Mouse (Mus musculus) hindbrain, postnatal 0 days (tissue): ENCODE measurements at regions not wholly inside any gene's neighbourhood (a gene's known extent, or its start where the extent isn't known, plus 50 kb on each side); places are given as distances from the start of the nearest gene placed in this dataset.
"Not testable (repeated sequence)": the region's sequence is repeated elsewhere in the genome, so short reads cannot be mapped to it uniquely, and the experiment has no call there.

Experiments used
- ATAC-seq: fragments of 200-750 bp; cut with Nextera tagmentation; 2 replicates; pipeline ENCODE4 v1.8.0; 2017; ENCODE audit warnings: mild to moderate bottlenecking, moderate TSS enrichment, moderate library complexity
- DNase-seq: peaks from one replicate; pipeline ENCODE4 v3.0.0-alpha.2; 2015; ENCODE audit warnings: low spot score
- H3K27ac ChIP-seq: fragments of 300-500 bp; sonication (generic); 2 replicates; pipeline ENCODE4 v1.5.1; 2014; ENCODE audit warnings: mild to moderate bottlenecking
- H3K27me3 ChIP-seq: fragments of 300-500 bp; sonication (generic); 2 replicates; pipeline ENCODE4 v1.6.1; 2014; ENCODE audit warnings: low read length, mixed read lengths; ENCODE audit not compliant: insufficient read depth
- H3K36me3 ChIP-seq: fragments of 300-500 bp; sonication (generic); 2 replicates; pipeline ENCODE4 v1.6.1; 2014; ENCODE audit warnings: low read length, mixed read lengths; ENCODE audit not compliant: insufficient read depth
- H3K4me1 ChIP-seq: fragments of 300-500 bp; sonication (generic); 2 replicates; pipeline ENCODE4 v1.6.1; 2014; ENCODE audit warnings: antibody characterized with exemption, low read length, mixed read lengths; ENCODE audit not compliant: insufficient read depth
- H3K4me2 ChIP-seq: fragments of 300-500 bp; sonication (generic); 2 replicates; pipeline ENCODE4 v1.6.1; 2014; ENCODE audit warnings: low read depth, mild to moderate bottlenecking, low read length, moderate library complexity, mixed read lengths
- H3K4me3 ChIP-seq: fragments of 300-500 bp; sonication (generic); 2 replicates; pipeline ENCODE4 v1.5.1; 2014; ENCODE audit warnings: low read length
- H3K9ac ChIP-seq: fragments of 300-500 bp; sonication (generic); replicated peaks from 2 replicates; pipeline ENCODE4 v1.6.1; 2014; ENCODE audit warnings: mild to moderate bottlenecking, low read length, moderate library complexity, mixed read lengths
- H3K9me3 ChIP-seq: fragments of 300-500 bp; sonication (generic); 2 replicates; pipeline ENCODE4 v1.6.1; 2016; ENCODE audit warnings: low read length, mixed read lengths
- CTCF ChIP-seq: IDR thresholded peaks from 2 replicates; pipeline ENCODE4 v1.5.1; 2016; ENCODE audit warnings: antibody characterized with exemption, control low read depth, low read depth
- WGBS: fragments of 180-500 bp; shearing (Covaris S2); extraction: QIAGEN DNeasy Blood & Tissue Kit; methylation state at CpG from one replicate; pipeline ENCODE4 v1.1.7; 2014; 5-methylcytosine and 5-hydroxymethylcytosine counted together

GRCm38 (mm10) chr1:157038111-157039008 is 70.1 kb downstream of the Tex35 start:
- H3K9ac ChIP-seq = no peak overlapping the region
- no peaks in the 10 kb centered on the region for H3K27me3 ChIP-seq
- no peak for TF ChIP-seq CTCF
- H3K27ac ChIP-seq = peak overlapping the region; percentile 48
- H3K36me3 ChIP-seq = no peaks in the 10 kb centered on the region
- H3K9me3 ChIP-seq = no peaks in the 10 kb centered on the region
- H3K4me2 ChIP-seq = peak overlapping the region; percentile 28; the same call in 1 of the 2 replicates
- DNase-seq (no peak), ATAC-seq (no peak)
- H3K4me1 ChIP-seq = peaks cover 16% of the 10 kb centered on the region
- H3K4me3 ChIP-seq = no peak overlapping the region
- 51% methylated on average over 14 of the region's 14 CpGs for WGBS

- Histone ChIP-seq H3K27me3 (no peaks in the 10 kb centered on the region), H3K9ac (no peak overlapping the region), H3K36me3 (no peaks in the 10 kb centered on the region), H3K4me1 (peaks cover 16% of the 10 kb centered on the region), H3K9me3 (no peaks in the 10 kb centered on the region), H3K4me2 (no peak overlapping the region), H3K4me3 (no peak overlapping the region), H3K27ac (no peak overlapping the region)
- ATAC-seq (no peak), DNase-seq (no peak)
- no peak for TF ChIP-seq CTCF
- WGBS = 85% methylated on average over 10 of the region's 10 CpGs
Observed at GRCm38 (mm10) chr1:157037246-157037991, 71.1 kb downstream of the Tex35 start.

- no peaks in the 10 kb centered on the region for H3K9me3 ChIP-seq
- DNase-seq (peak; percentile 50), ATAC-seq (no peak; the same call in 1 of the 2 replicates)
- no peaks in the 10 kb centered on the region for H3K27me3 ChIP-seq
- 21% methylated on average over 4 of the region's 4 CpGs for WGBS
- peaks cover 16% of the 10 kb centered on the region for H3K4me1 ChIP-seq
- H3K36me3 ChIP-seq = no peaks in the 10 kb centered on the region
- H3K9ac ChIP-seq = no peak overlapping the region
- no peak overlapping the region for H3K4me2 ChIP-seq
- no peak overlapping the region for H3K4me3 ChIP-seq
- no peak for TF ChIP-seq CTCF
- no peak overlapping the region for H3K27ac ChIP-seq
Observed at GRCm38 (mm10) chr1:157036779-157037178, 71.7 kb downstream of the Tex35 start.

- not testable (repeated sequence) for H3K27me3 ChIP-seq, DNase-seq, ATAC-seq, H3K27ac ChIP-seq, H3K9ac ChIP-seq, H3K9me3 ChIP-seq, H3K4me2 ChIP-seq, H3K4me3 ChIP-seq, H3K36me3 ChIP-seq
- peaks cover 14% of the 10 kb centered on the region for H3K4me1 ChIP-seq
- 95% methylated on average over 8 of the region's 8 CpGs for WGBS
Observed at GRCm38 (mm10) chr1:157035221-157035620, 73.3 kb downstream of the Tex35 start.

GRCm38 (mm10) chr1:157028682-157029081 is 79.8 kb downstream of the Tex35 start:
- Histone ChIP-seq H3K4me1 (no peaks in the 10 kb centered on the region), H3K4me3 (no peak overlapping the region), H3K9ac (no peak overlapping the region), H3K27me3 (no peaks in the 10 kb centered on the region), H3K36me3 (no peaks in the 10 kb centered on the region), H3K27ac (no peak overlapping the region), H3K9me3 (no peaks in the 10 kb centered on the region), H3K4me2 (no peak overlapping the region)
- 87% methylated on average over 3 of the region's 3 CpGs for WGBS
- TF ChIP-seq CTCF = no peak
- no peak for DNase-seq
- no peak for ATAC-seq

- Histone ChIP-seq H3K4me2 (no peak overlapping the region), H3K27me3 (no peaks in the 10 kb centered on the region), H3K27ac (no peak overlapping the region), H3K4me3 (no peak overlapping the region), H3K9ac (no peak overlapping the region), H3K36me3 (no peaks in the 10 kb centered on the region), H3K4me1 (no peaks in the 10 kb centered on the region), H3K9me3 (no peaks in the 10 kb centered on the region)
- no peak for ATAC-seq
- DNase-seq = no peak
- 74% methylated on average over 7 of the region's 7 CpGs for WGBS
- no peak for TF ChIP-seq CTCF
Observed at GRCm38 (mm10) chr1:157027681-157028080, 80.8 kb downstream of the Tex35 start.

- TF ChIP-seq CTCF = no peak
- Histone ChIP-seq H3K36me3 (no peaks in the 10 kb centered on the region), H3K9ac (no peak overlapping the region), H3K9me3 (no peaks in the 10 kb centered on the region), H3K27ac (no peak overlapping the region), H3K4me2 (no peak overlapping the region), H3K27me3 (no peaks in the 10 kb centered on the region), H3K4me1 (no peaks in the 10 kb centered on the region), H3K4me3 (no peak overlapping the region)
- ATAC-seq = no peak
- DNase-seq = no peak
- WGBS = 70% methylated on average over 6 of the region's 6 CpGs
Observed at GRCm38 (mm10) chr1:157023462-157023861, 84.0 kb upstream of the Ralgps2 start.
